Mouse (Mus musculus): ENCODE data around the gene Ccl24.

Gene Ccl24

GRCm38 (mm10) chr5:135544865-135545797 lies 27.7 kb downstream of the Ccl24 start, which contains the start of gene Hip1:
Hip1 (minus strand) TSS chr5:135545120.
- in situ Hi-C loops (cut with MboI, MseI) = no loop called here

DNA sequence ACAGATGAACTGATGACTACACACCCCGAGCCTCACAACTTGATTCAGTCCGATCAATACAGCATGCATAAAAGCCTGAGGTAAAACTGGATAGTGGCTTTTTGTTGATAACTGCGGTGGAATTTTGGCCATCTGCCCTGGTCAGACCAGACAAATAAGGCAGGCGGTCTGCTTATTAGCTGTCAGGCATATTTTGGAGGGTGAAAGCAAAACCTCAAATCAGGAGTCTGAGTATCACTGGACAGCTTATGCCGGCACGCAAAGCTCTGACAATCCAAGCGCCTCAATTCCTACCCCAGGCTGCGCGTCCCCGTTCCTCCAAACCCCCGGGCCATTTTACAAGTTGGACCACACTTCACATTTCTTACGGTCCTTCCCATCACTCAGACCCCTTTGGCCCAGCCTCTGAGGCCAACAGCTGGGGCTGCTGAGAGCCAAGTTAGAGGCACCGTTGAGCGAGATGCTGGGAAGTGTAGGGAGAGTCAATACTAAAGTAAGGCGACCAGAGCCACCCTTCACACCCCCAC lies 28.8 kb downstream of the Ccl24 start:
- in situ Hi-C loops (cut with MboI, MseI) = no loop called here

GRCm38 (mm10) chr5:135537794-135538214 lies 35.0 kb downstream of the Ccl24 start:
- in situ Hi-C loops (cut with MboI, MseI) = no loop called here

DNA sequence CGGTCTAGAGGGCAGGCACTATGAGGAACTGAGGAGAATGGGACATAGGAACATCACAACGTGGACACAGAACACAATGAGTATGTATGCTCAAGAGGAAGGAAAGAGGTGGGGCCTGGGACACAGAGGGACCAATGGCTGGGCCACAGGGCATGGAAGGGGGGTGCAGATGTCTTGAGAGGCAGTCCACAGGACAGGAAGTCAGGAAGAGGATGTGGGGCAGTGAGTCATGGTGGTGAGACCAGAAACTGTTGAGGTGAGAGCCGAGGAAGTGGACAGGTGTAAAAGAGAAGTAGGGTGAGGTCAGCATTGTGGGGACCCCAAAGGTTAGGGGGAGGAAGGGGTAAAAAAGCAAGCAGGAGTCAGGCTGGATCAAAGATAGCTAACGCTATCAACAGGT lies 35.5 kb downstream of the Ccl24 start:
- in situ Hi-C loops (cut with MboI, MseI) = no loop called here

DNA sequence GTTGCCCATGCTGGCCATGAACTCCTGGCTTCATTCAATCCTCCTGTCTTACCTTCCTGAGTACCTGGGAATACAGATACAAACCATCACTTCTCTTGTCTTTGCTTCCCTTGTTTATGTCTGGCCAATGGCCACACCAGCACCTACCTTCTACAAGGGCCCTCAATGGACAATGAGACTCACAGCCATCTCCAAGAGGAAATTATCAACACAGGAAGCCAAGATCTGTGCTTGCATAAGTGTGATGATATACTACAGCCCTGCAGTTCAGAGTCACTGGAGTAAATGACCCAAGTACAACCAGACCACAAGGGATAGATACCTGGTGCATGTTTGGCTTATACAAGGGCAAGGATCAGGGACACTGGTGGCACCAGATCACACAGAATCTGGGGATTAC lies 37.0 kb downstream of the Ccl24 start:
- in situ Hi-C loops (cut with MboI, MseI) = no loop called here

- in situ Hi-C loops (cut with MboI, MseI) = no loop called here
These were observed 39.4 kb downstream of the Ccl24 start for GRCm38 (mm10) chr5:135533431-135533830.

DNA sequence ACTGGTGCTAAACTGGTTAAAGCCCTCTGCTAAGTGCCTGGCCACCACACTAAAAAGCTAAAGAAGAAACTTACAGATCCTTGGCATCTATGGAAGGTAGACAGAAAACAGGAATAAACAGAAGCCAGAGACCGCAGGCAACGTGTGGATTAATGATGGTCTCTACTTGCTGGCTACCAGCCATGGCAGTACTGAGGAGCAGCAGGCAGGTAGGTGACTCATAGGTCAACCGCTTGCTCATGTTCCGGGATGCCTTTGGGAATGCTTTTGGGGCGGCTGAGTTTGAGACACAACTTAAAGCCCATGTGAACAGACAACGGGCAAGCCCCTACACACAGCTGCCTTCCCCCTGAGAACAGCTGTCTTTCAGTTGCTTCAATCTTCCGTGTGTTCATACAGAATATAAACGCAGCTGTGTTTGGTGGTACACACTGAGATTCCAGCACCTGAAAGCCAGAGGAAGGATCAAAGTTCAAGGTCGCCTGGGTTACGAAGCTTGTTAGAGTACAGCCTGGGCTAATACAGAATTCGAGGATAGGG lies 41.5 kb downstream of the Ccl24 start:
- in situ Hi-C loops (cut with MboI, MseI) = no loop called here

DNA sequence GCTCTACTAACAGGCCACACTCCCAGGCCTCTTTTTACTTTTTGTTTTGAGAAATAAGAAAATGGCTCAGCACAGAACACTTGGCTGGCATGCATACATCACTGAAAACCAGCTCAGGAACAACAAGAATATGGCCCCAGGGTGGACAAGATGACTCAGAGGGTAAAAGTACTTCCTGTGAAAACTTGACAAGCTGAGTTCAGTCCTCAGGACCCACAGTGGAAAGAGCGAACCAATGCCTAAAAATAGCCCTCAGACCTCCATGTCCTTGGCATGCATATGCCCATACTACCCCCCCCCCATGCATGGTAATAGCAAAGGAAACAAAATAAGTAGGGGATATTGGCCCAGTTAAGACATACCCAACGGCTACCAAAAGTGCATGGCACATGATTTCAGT lies 42.9 kb downstream of the Ccl24 start:
- in situ Hi-C loops (cut with MboI, MseI) = no loop called here

DNA sequence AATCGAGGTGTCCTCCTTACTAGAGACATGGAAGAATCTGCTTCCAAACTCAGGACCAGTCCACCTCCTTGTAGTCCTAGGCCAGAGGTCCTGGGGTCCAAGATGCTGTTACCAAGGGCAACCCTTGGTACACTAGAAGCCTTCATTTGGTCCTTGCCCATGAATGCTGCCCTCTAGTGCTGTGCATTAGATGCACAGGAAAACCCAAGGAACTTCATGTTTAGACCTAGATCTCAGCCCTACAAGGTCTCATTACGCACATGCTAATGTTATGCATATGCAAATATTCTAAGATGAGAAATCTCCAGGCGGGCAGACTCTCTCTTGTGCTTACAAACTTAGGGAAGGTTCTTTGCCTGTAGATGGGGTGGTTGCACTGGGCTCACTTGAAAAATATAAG lies 43.5 kb downstream of the Ccl24 start:
- in situ Hi-C loops (cut with MboI, MseI) = no loop called here

- in situ Hi-C loops (cut with MboI, MseI) = no loop called here
These were observed 44.9 kb downstream of the Ccl24 start for GRCm38 (mm10) chr5:135527986-135528385.

DNA sequence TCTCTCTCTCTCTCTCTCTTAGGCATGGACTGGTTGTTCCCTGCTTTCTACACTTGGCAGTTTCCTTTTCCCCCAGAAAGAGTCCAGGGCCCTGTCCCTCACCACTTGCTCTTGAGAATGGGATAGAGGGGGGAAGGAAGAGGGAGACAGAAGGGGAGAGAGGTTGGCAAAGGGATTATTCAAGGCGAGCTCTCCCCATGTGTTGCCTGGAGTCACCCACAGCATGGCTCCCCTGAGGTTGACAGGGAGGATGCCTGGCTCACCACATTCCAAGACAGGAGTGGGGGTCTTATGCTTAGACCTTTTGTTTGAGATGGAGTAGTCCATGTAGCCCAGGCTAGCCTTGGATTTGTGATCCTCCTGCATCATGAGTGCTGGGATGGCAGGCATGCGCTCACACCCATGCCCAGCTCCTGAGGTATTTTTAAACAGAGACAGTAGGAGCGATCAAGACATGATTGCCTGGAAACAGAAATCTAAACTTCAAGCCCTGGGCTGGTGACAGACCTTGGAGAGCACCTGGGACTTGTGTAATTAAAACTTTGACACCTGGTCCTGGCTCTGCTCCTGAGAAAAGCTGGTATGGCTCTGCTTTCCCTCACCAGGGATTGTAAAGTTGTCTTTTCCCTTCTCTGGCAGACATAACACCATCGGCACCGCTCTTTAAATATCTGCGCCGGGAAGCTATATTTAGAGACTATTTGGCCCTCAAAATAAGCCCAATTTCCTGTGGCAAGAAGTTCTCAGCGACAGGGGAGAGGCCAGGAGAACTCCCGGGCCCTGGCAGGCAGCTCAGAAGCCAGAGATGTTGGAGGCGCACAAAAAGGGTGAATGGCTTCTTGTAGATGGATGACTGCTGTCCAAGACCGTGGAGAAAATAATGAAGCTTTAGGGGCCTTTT lies 47.9 kb downstream of the Ccl24 start:
- in situ Hi-C loops (cut with MboI, MseI) = no loop called here

- in situ Hi-C loops (cut with MboI, MseI) = no loop called here
These were observed 48.8 kb downstream of the Ccl24 start for GRCm38 (mm10) chr5:135524087-135524486.

- in situ Hi-C loops (cut with MboI, MseI) = no loop called here
These were observed 50.6 kb downstream of the Ccl24 start for GRCm38 (mm10) chr5:135522111-135522722.
